Mouse (Mus musculus) cortical plate, adult 2 months (tissue): ENCODE results near the gene Bcar3.

ENCODE experiments used
- CTCF ChIP-seq: fragments of 200-500 bp; IDR thresholded peaks from 2 replicates; pipeline ENCODE4 v1.5.1; 2011; ENCODE audit warnings: mild to moderate bottlenecking, control low read depth, low read length; ENCODE audit not compliant: insufficient read depth; ENCODE audit errors: extremely low read depth
- POLR2A ChIP-seq: fragments of 200-500 bp; IDR thresholded peaks from 2 replicates; pipeline ENCODE4 v1.6.1; 2011; ENCODE audit warnings: mild to moderate bottlenecking, low read length, control low read depth; ENCODE audit not compliant: insufficient read depth; ENCODE audit errors: extremely low read depth

GRCm38 (mm10) chr3:122456156-122456555 lies 162.2 kb downstream of the Bcar3 start:
- no peak for TF ChIP-seq CTCF
- no peak for TF ChIP-seq POLR2A
